Mouse (Mus musculus): ENCODE measurements around the gene Gm5089.

The Gm5089 gene

GRCm38 (mm10) chr14:122477971-122478573 lies 27.2 kb upstream of the Gm5089 start:
- DNase-seq (ENCODE audit: low spot score in 2 of 2), result no peak

GRCm38 (mm10) chr14:122477261-122477671 lies 26.4 kb upstream of the Gm5089 start:
- no peak for DNase-seq (ENCODE audit: low spot score in 2 of 2)

DNA sequence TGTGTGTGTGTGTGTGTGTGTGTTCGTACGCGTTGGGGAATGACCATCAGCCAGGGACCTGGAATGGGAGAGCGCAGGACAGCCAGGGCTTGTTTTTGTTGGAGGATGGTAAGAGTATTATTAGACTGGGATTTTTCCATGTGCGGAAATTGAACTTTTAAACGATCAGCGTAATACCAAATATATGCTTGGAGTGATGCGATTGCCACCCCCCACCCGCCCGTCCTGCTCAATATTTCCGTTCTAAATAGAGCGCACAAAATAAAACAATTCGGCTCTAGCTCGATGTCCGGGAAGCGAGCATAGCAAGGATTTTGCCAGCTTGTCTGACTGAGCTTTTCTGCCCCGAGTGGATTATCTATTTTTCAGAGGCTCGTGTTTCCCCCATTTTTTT lies 25.9 kb upstream of the Gm5089 start:
- no peak for DNase-seq (ENCODE audit: low spot score in 2 of 2)

- DNase-seq (ENCODE audit: low spot score in 2 of 2), result no peak
Observed at GRCm38 (mm10) chr14:122476041-122476821, 25.3 kb upstream of the Gm5089 start.

DNA sequence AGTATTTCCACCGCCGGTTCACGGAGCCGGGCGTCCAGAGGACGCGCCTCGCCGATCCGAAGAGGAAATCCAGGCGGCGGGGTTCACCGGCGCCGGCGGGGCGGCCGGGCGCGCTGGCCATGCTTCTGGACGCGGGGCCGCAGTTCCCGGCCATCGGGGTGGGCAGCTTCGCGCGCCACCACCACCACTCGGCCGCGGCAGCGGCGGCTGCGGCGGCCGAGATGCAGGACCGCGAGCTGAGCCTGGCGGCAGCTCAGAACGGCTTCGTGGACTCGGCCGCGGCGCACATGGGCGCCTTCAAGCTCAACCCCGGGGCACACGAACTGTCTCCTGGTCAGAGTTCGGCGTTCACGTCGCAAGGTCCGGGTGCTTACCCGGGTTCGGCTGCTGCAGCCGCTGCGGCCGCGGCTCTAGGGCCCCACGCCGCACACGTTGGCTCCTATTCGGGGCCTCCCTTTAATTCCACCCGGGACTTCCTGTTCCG lies 24.7 kb upstream of the Gm5089 start:
- no peak for DNase-seq (ENCODE audit: low spot score in 2 of 2)

DNA sequence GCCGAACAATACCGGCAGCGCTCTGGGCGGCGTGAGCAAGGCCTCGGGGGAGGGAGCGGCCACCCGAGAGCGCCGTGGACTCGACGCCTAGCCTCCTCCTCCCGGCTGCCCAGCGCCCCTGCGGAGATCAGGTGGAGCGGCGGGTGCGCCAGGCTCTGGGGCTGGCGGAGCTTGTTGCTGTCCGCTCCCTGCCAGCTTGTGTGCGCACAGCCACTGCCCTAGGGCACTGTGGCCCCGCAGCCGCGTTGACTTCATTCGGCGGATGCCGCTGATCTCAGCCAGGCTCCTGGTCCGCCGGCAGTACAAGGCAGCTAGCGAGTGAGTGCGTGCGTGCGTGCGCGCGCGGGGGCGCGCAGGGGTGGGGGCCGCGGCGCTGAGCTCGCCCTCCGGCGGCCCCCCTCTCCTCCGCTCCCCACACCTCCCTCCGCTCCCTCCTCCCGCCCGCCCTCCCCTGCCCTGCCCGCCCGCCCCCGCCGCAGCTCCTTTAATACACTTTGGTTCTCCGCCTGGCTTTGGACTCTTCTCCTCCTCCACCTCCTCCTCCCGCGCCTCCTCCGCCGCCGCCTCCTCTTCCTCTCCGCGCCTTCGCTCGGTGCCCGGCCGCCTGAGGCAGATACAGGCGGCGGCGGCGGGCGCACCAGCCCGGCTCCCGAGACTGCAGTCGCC lies 24.1 kb upstream of the Gm5089 start, which contains the start of gene Zic2:
TSS of gene Zic2 (plus strand) at position 545 of the 666 bp plus-strand sequence.
- no peak for DNase-seq (ENCODE audit: low spot score in 2 of 2)

- DNase-seq (ENCODE audit: low spot score in 2 of 2), result no peak
Observed at GRCm38 (mm10) chr14:122474041-122474890, 23.4 kb upstream of the Gm5089 start.

GRCm38 (mm10) chr14:122473211-122473751 lies 22.4 kb upstream of the Gm5089 start:
- no peak for DNase-seq (ENCODE audit: low spot score in 2 of 2)

GRCm38 (mm10) chr14:122472647-122473046 lies 21.7 kb upstream of the Gm5089 start:
- no peak for DNase-seq (ENCODE audit: low spot score in 2 of 2)

DNA sequence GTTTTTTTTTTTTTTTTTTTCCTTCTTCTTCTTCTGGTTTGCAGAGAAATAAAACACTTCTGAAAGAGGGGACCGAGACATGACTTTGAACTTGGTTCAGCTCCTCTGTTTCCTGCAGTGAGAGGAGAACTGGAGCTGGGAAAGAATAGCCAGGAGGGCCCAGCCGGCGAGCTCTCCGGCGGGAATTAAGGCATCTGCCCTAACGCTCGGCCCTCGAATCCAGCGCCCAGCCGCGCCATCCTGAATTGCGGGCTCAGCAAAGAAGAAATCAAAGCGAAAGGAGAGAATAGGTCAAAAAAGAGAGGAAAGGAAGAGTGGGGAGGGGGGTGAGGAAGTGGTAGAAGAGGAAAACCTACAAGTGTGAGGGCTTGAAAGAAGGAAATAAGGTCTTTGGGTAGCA lies 21.2 kb upstream of the Gm5089 start:
- no peak for DNase-seq (ENCODE audit: low spot score in 2 of 2)

DNA sequence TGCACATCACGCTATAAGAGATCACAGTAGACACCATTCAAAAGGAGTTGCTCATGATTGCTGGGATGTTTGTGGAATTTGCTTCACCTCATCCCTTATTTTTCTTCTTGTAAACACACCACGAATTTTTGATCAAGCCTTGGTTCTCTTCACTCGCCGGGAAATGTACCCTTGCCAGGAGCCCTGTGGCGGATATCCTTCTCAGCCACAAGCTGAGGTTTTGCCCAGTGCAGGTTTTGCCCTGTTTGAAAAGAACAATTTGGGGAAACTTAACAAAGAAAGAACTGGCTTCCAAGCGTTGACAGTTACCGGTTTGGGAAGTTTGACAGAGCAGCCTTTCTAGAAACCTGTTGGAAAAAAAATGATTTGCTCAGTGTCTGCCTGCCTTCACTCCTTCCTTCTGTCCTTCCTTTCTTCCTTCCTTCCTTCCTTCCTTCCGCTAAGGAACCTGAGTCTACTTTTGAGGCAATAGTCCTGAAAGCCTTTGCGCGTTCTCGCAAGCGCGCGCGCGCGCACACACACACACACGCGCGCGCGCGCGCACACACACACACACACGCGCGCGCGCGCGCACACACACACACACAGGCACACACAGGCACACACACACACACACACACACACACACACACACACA lies 20.7 kb upstream of the Gm5089 start:
- DNase-seq (ENCODE audit: low spot score in 2 of 2), result no peak

- no peak for DNase-seq (ENCODE audit: low spot score in 2 of 2)
Observed at GRCm38 (mm10) chr14:122468971-122469755, 18.2 kb upstream of the Gm5089 start.

GRCm38 (mm10) chr14:122467926-122468841 lies 17.3 kb upstream of the Gm5089 start:
- DNase-seq (ENCODE audit: low spot score in 2 of 2), result no peak

DNA sequence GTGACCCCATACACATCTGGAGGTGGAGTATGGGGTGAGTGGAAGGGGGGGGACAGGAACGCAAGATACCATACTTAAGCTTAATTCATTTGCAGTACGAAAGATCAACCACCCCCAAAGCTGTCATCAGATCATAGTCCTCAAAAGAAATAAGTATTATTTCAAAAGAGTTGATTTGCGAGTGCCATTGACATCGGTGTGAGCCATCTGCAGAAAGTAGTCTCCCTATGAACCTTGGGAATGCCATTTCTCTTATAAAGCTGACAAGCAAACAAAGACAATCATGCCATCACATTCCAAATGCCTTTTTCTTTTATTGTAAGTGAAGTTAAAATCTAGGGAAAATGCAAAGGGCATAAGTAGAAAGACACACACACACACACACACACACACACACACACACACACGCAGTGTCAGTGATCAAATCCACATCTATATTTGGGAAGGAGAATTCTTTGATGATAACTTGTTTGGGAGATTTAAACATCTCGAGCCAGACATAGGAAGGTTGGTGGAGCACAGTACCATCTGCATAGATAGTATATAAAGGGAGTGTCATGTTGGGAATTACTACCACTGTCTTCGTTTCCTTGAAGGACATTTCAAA lies 15.9 kb upstream of the Gm5089 start:
- no peak for DNase-seq (ENCODE audit: low spot score in 2 of 2)

DNA sequence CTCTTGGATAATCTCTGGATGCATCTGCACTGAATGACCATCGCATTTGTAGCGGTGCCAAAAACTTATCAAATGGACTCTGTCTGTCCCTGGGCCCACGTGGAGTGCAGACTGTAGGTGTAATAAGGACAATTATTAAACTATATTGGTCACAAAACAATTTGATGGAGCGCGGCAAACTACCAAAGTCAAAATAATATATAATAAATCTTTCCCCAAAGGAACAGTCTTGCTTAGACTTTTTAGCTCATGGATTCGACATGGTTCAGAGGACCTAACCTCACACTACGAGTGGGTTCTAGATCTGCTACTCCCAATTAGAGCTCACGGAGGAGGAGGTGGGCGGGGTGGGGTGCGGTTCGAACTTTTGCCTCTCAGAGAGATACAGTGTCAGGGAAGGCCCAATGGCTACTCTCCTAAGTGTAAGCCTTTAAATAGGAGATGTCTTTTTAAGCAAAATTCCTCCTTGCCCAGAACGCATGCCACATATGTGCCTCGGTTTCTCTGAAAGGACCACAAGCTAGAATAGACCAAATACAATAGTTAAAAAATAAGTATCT lies 15.1 kb upstream of the Gm5089 start:
- DNase-seq (ENCODE audit: low spot score in 2 of 2), result no peak

- no peak for DNase-seq (ENCODE audit: low spot score in 2 of 2)
Observed at GRCm38 (mm10) chr14:122464763-122465741, 14.1 kb upstream of the Gm5089 start, which contains the start of gene Zic5. Gene Zic5 (minus strand): TSS chr14:122465677.

- no peak for DNase-seq (ENCODE audit: low spot score in 2 of 2)
Observed at GRCm38 (mm10) chr14:122464351-122464762, 13.4 kb upstream of the Gm5089 start.

All from thymus, postnatal 10 days (tissue).